9 mouse cellular contexts compared by ENCODE assay signal in the genomic region with DNA sequence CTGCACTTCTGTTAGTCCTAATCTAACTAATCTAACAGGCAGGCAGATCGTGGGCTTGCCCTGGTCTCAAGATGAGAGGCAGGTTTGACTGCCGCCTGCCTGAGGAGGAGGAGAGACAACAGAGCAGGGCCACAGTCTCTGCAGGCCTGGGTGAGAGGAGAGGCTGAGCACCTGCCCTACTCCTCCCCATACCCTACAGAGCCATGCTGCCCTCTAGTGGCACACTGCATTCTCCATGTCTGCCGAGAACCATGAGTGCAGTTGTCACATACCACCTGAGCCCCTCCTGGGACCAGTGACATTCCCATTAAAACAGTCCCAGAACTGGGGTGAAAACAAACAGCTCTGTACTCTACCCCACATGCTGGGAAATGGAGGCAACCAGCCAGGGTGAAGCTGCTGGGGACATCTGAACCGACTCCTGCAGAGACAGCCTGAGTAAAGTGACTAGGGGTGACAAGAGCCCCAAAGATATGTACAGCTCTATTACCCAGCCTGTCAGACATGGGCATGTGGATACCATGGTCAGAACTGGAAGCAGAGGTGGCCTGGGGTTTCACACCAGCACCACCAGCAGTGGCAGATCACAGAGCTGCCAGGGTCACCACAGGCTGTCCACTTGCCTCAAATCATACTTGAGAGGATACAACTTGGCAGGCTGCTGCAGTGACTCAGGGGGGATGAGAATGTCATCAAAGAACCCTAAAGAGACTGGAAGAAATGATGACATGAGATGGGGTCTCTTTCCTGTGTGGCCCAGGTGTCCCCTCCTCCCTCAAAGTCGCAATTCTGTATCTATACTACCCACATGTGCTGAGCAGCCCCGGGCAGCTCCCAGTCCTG. TPM values are rescaled to one million over a fixed set of nuclear protein-coding genes. Genes with fewer than 3 reads are reported as not detected.
A peak's percentile ranks its signal among the peaks of the same experiment; 100 is the strongest.
DNase-seq lines count a peak whose midpoint lies in the region; ATAC-seq and TF ChIP-seq lines count a peak whose summit lies in the region.
"Had no signal": no experiment of that assay in that cellular context is flagged by ENCODE, and none has a peak within 500 bp of the region (broad histone marks: within the 10 kb centered on the region; RNA-seq: fewer than 3 reads in every experiment).

No protein-coding gene starts in this region.

- H3K36me3 ChIP-seq in forebrain, embryonic 14.5 days (ENCODE audit: control insufficient read depth, insufficient read depth, low read length): peaks cover 65% of the 10 kb centered on the region
- peaks cover 17% of the 10 kb centered on the region for H3K36me3 ChIP-seq in liver, adult 2 months (ENCODE audit: control insufficient read depth, insufficient read depth, low read length)
- H3K36me3 ChIP-seq in neural tube, embryonic 11.5 days (ENCODE audit: control insufficient read depth, insufficient read depth, low read length): peaks cover 21% of the 10 kb centered on the region

- peak; percentile 65 for DNase-seq in ovary, postnatal 36 days (ENCODE audit: low spot score)
- no peak for DNase-seq in ovary, postnatal 10 days (ENCODE audit: low spot score)
- peak; percentile 61 for DNase-seq in c-Kit-positive CD71-negative TER-119-negative erythroid progenitor cells, embryonic 14.5 days (ENCODE audit: low read depth)
- peak; percentile 63 for DNase-seq in forebrain, embryonic 14.5 days (ENCODE audit: low spot score)
- DNase-seq in liver, adult 2 months (ENCODE audit: extremely low read depth, low read depth, low spot score): peak; percentile 56
- peak; percentile 70 for DNase-seq in neural tube, embryonic 11.5 days (ENCODE audit: low spot score)
- DNase-seq in thymus, postnatal 0 days (ENCODE audit: low spot score): peak; percentile 74

- WGBS in forebrain, embryonic 14.5 days: 55% methylated on average over 6 of the region's 6 CpGs
- WGBS in liver, adult 2 months: 58% methylated on average over 6 of the region's 6 CpGs
- WGBS in neural tube, embryonic 11.5 days: 66% methylated on average over 5 of the region's 6 CpGs

- H3K4me1 ChIP-seq in forebrain, embryonic 14.5 days (ENCODE audit: control insufficient read depth, insufficient read depth, low read length): no peaks in the 10 kb centered on the region
- H3K4me1 ChIP-seq in liver, adult 2 months (ENCODE audit: control insufficient read depth, insufficient read depth, low read length): no peaks in the 10 kb centered on the region
- H3K4me1 ChIP-seq in neural tube, embryonic 11.5 days (ENCODE audit: control insufficient read depth, insufficient read depth, low read length): no peaks in the 10 kb centered on the region

- no peaks in the 10 kb centered on the region for H3K79me2 ChIP-seq in liver, adult 2 months (ENCODE audit: control insufficient read depth, insufficient read depth, low read length)

- no peaks in the 10 kb centered on the region for H3K9me3 ChIP-seq in forebrain, embryonic 14.5 days (replicated peaks; ENCODE audit: control insufficient read depth, low read length)
- no peaks in the 10 kb centered on the region for H3K9me3 ChIP-seq in neural tube, embryonic 11.5 days (ENCODE audit: control insufficient read depth, low read length)

- H3K27ac ChIP-seq in forebrain, embryonic 14.5 days (ENCODE audit: low read depth, low read length): no peak overlapping the region
- H3K27ac ChIP-seq in liver, adult 2 months (replicated peaks; ENCODE audit: insufficient read depth, low read depth, low read length): no peak overlapping the region
- no peak overlapping the region for H3K27ac ChIP-seq in neural tube, embryonic 11.5 days (ENCODE audit: low read depth, low read length)

- H3K4me2 ChIP-seq in forebrain, embryonic 14.5 days (ENCODE audit: low read length): no peak overlapping the region
- H3K4me2 ChIP-seq in neural tube, embryonic 11.5 days (ENCODE audit: low read depth): no peak overlapping the region

- no peaks in the 10 kb centered on the region for H3K27me3 ChIP-seq in forebrain, embryonic 14.5 days (replicated peaks; ENCODE audit: control insufficient read depth, insufficient read depth, low read length)
- no peaks in the 10 kb centered on the region for H3K27me3 ChIP-seq in liver, adult 2 months (ENCODE audit: control insufficient read depth, insufficient read depth, low read length)
- no peaks in the 10 kb centered on the region for H3K27me3 ChIP-seq in neural tube, embryonic 11.5 days (ENCODE audit: control insufficient read depth, insufficient read depth, low read length)

- TF ChIP-seq POLR2A in liver, adult 2 months (IDR thresholded peaks at IDR 0.05; ENCODE audit: extremely low read depth, insufficient read depth, low read length): no peak

- H3K9ac ChIP-seq in forebrain, embryonic 14.5 days (ENCODE audit: low read length): no peak overlapping the region
- H3K9ac ChIP-seq in liver, adult 2 months (ENCODE audit: low read depth, low read length): no peak overlapping the region
- no peak overlapping the region for H3K9ac ChIP-seq in neural tube, embryonic 11.5 days (ENCODE audit: low read length)

- no peak overlapping the region for H3K4me3 ChIP-seq in forebrain, embryonic 14.5 days (ENCODE audit: low read depth, low read length)
- no peak overlapping the region for H3K4me3 ChIP-seq in liver, adult 2 months (ENCODE audit: insufficient read depth, low read depth, low read length)
- no peak overlapping the region for H3K4me3 ChIP-seq in neural tube, embryonic 11.5 days (ENCODE audit: low read depth, low read length)
- H3K4me3 ChIP-seq: erythroblast, embryonic 14.5 days had no signal

- TF ChIP-seq CTCF in liver, adult 2 months (IDR thresholded peaks at IDR 0.05; ENCODE audit: low read depth, low read length): peak; percentile 97

- peak; percentile 71 for ATAC-seq in forebrain, embryonic 14.5 days
- peak; percentile 65 for ATAC-seq in inflammation-experienced regulatory T-cells, adult 6 months
- no peak; the same call in 1 of the 2 replicates for ATAC-seq in neural tube, embryonic 11.5 days (ENCODE audit: insufficient read depth, low FRiP score, low TSS enrichment)

RNA-seq across cellular contexts. Expression of a gene that starts 8.2 kb away (rescaled TPM):
- 99.6 and 110 TPM in 2 replicates for polyA plus RNA-seq in forebrain, embryonic 14.5 days (2014; fragmentation: Nextera tagmentation; extraction: Ambion mirVana)
- polyA plus RNA-seq in inflammation-experienced regulatory T-cells, adult 6 months (2017; shearing (Covaris generic)): 10 to 100 TPM; 17.4 to 28.3 (median 22.6) TPM
- total RNA-seq in liver, adult 2 months (2014; rRNA removed): 6.4 and 7.3 TPM in 2 replicates
- polyA plus RNA-seq in liver, adult 2 months (2012; rRNA removed): 6.8 and 8.3 TPM in 2 replicates
- polyA plus RNA-seq in neural tube, embryonic 11.5 days (2014; fragmentation: Nextera tagmentation; extraction: Ambion mirVana): 73.9 and 83.0 TPM in 2 replicates
- polyA plus RNA-seq in thymus, postnatal 0 days (2015; fragmentation: Nextera tagmentation; extraction: Ambion mirVana): 81.8 and 84.1 TPM in 2 replicates

RNA-seq across cellular contexts. Expression of a gene that starts 18.7 kb away (rescaled TPM):
- polyA plus RNA-seq in forebrain, embryonic 14.5 days (2014; fragmentation: Nextera tagmentation; extraction: Ambion mirVana): 72.8 and 110 TPM in 2 replicates
- polyA plus RNA-seq in inflammation-experienced regulatory T-cells, adult 6 months (2017; shearing (Covaris generic)): not detected
- 0.09 and 0.13 TPM in 2 replicates for total RNA-seq in liver, adult 2 months (2014; rRNA removed)
- polyA plus RNA-seq in liver, adult 2 months (2012; rRNA removed): 0.35 and 0.80 TPM in 2 replicates
- polyA plus RNA-seq in neural tube, embryonic 11.5 days (2014; fragmentation: Nextera tagmentation; extraction: Ambion mirVana): 25.7 and 27.7 TPM in 2 replicates
- 0.62 and 0.88 TPM in 2 replicates for polyA plus RNA-seq in thymus, postnatal 0 days (2015; fragmentation: Nextera tagmentation; extraction: Ambion mirVana)
- polyA plus RNA-seq: erythroblast, embryonic 14.5 days had no signal

RNA-seq across cellular contexts. Expression of a gene that starts 42.9 kb away (rescaled TPM):
- polyA plus RNA-seq in forebrain, embryonic 14.5 days (2014; fragmentation: Nextera tagmentation; extraction: Ambion mirVana): 92.6 and 93.3 TPM in 2 replicates
- polyA plus RNA-seq in inflammation-experienced regulatory T-cells, adult 6 months (2017; shearing (Covaris generic)): 10 to 100 TPM in 2 of 3 experiments, 1 to 10 TPM in 1; 9.3 to 33.3 (median 11.7) TPM
- 3.6 and 3.7 TPM in 2 replicates for total RNA-seq in liver, adult 2 months (2014; rRNA removed)
- 4.9 and 6.8 TPM in 2 replicates for polyA plus RNA-seq in liver, adult 2 months (2012; rRNA removed)
- polyA plus RNA-seq in neural tube, embryonic 11.5 days (2014; fragmentation: Nextera tagmentation; extraction: Ambion mirVana): 33.2 and 35.2 TPM in 2 replicates
- 45.1 and 50.5 TPM in 2 replicates for polyA plus RNA-seq in thymus, postnatal 0 days (2015; fragmentation: Nextera tagmentation; extraction: Ambion mirVana)

RNA-seq across cellular contexts. Expression of a gene that starts 45.7 kb away (rescaled TPM):
- polyA plus RNA-seq in forebrain, embryonic 14.5 days (2014; fragmentation: Nextera tagmentation; extraction: Ambion mirVana): 204 and 231 TPM in 2 replicates
- polyA plus RNA-seq in inflammation-experienced regulatory T-cells, adult 6 months (2017; shearing (Covaris generic)): 100 to 1,000 TPM in 1 of 3 experiments, 10 to 100 TPM in 2; 83.2 to 115 (median 93.9) TPM
- total RNA-seq in liver, adult 2 months (2014; rRNA removed): 170 and 187 TPM in 2 replicates
- polyA plus RNA-seq in liver, adult 2 months (2012; rRNA removed): 127 TPM in 2 replicates
- polyA plus RNA-seq in neural tube, embryonic 11.5 days (2014; fragmentation: Nextera tagmentation; extraction: Ambion mirVana): 190 and 200 TPM in 2 replicates
- 126 and 136 TPM in 2 replicates for polyA plus RNA-seq in thymus, postnatal 0 days (2015; fragmentation: Nextera tagmentation; extraction: Ambion mirVana)

RNA-seq across cellular contexts. Expression of a gene that starts 46.1 kb away (rescaled TPM):
- 153 and 202 TPM in 2 replicates for polyA plus RNA-seq in forebrain, embryonic 14.5 days (2014; fragmentation: Nextera tagmentation; extraction: Ambion mirVana)
- polyA plus RNA-seq in inflammation-experienced regulatory T-cells, adult 6 months (2017; shearing (Covaris generic)): 100 to 1,000 TPM in 1 of 3 experiments, 10 to 100 TPM in 2; 79.6 to 117 (median 95.2) TPM
- 12.3 and 15.6 TPM in 2 replicates for total RNA-seq in liver, adult 2 months (2014; rRNA removed)
- polyA plus RNA-seq in liver, adult 2 months (2012; rRNA removed): 27.5 and 28.7 TPM in 2 replicates
- polyA plus RNA-seq in neural tube, embryonic 11.5 days (2014; fragmentation: Nextera tagmentation; extraction: Ambion mirVana): 197 and 203 TPM in 2 replicates
- polyA plus RNA-seq in thymus, postnatal 0 days (2015; fragmentation: Nextera tagmentation; extraction: Ambion mirVana): 154 and 161 TPM in 2 replicates

Comparison
In these comparisons a context has a peak if more than half of its experiments do, and no peak if none do; other contexts are left out.
1. RNA of a gene that starts 18.7 kb away (polyA plus RNA-seq): 72.8 to 110 TPM in forebrain, embryonic 14.5 days and 25.7 to 27.7 TPM in neural tube, embryonic 11.5 days; 0.62 to 0.88 TPM in thymus, postnatal 0 days, 0.35 to 0.80 TPM in liver, adult 2 months and not detected in inflammation-experienced regulatory T-cells, adult 6 months; every median in the first group is over 10 times any median in the second.